Mouse (Mus musculus) embryonic fibroblast, embryonic 13.5 days (primary cell): Measurements from ENCODE around the gene Nlk.

Experiments
- CTCF ChIP-seq: IDR thresholded peaks from 2 replicates; pipeline ENCODE4 v1.5.1; 2011; ENCODE audit warnings: mild to moderate bottlenecking, control low read depth, low read length, moderate library complexity, borderline replicate concordance; ENCODE audit not compliant: insufficient read depth
- POLR2A ChIP-seq: IDR thresholded peaks from 2 replicates; pipeline ENCODE4 v1.6.1; 2011; ENCODE audit warnings: low read depth, mild to moderate bottlenecking, control low read depth, low read length, moderate library complexity

DNA sequence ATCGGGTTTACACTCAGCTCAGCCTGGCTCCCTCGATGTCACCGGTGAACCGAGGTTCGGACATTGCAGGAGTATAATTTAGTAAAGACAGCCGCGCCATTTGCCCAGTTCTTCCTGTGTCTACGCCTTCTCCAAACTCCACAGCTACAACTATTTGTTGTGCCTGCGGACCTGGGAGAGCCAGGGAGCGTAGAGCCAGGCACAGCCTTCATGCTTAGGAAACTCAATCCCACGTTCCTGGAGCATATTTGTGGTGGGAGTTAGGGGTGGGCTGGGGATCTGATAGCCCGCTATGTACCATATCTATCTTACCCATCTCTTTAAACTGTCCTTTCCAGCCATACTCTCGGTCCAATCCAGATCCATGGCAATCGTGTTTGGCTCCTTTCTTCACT, 160.5 kb downstream of the Nlk start:
- no peak for TF ChIP-seq POLR2A
- no peak for TF ChIP-seq CTCF
